Mouse (Mus musculus) neural tube, embryonic 12.5 days (tissue): ENCODE data around the gene Sgcg. TPM values are rescaled to one million over a fixed set of nuclear protein-coding genes. Genes with fewer than 3 reads are reported as not detected.

Experiments
- ATAC-seq: fragments of 200-750 bp; cut with Nextera tagmentation; 2 replicates; pipeline ENCODE4 v1.8.0; 2017; ENCODE audit warnings: low read depth, mild to moderate bottlenecking, moderate TSS enrichment, moderate library complexity; ENCODE audit not compliant: low FRiP score
- H3K27ac ChIP-seq: fragments of 300-500 bp; sonication (generic); 2 replicates; pipeline ENCODE4 v1.5.1; 2016
- H3K27me3 ChIP-seq: fragments of 300-500 bp; sonication (generic); replicated peaks from 2 replicates; pipeline ENCODE4 v1.6.1; 2016; ENCODE audit warnings: mild to moderate bottlenecking
- H3K36me3 ChIP-seq: fragments of 300-500 bp; sonication (generic); 2 replicates; pipeline ENCODE4 v1.6.1; 2016; ENCODE audit warnings: mild to moderate bottlenecking
- H3K4me1 ChIP-seq: fragments of 300-500 bp; sonication (generic); 2 replicates; pipeline ENCODE4 v1.6.1; 2016
- H3K4me2 ChIP-seq: fragments of 300-500 bp; sonication (generic); replicated peaks from 2 replicates; pipeline ENCODE4 v1.6.1; 2016; ENCODE audit warnings: mild to moderate bottlenecking
- H3K4me3 ChIP-seq: fragments of 300-500 bp; sonication (generic); 2 replicates; pipeline ENCODE4 v1.5.1; 2016
- H3K9ac ChIP-seq: fragments of 300-500 bp; sonication (generic); 2 replicates; pipeline ENCODE4 v1.6.1; 2016; ENCODE audit warnings: mild to moderate bottlenecking
- H3K9me3 ChIP-seq: fragments of 300-500 bp; sonication (generic); 2 replicates; pipeline ENCODE4 v1.6.1; 2016; ENCODE audit warnings: mild to moderate bottlenecking
- WGBS: fragments of 180-500 bp; shearing (Covaris S2); methylation state at CpG from one replicate; pipeline ENCODE4 v1.1.7; 2016; 5-methylcytosine and 5-hydroxymethylcytosine counted together
- polyA plus RNA-seq: library from polyadenylated mRNA; unstranded; fragments of >200 nt; fragmentation: Nextera tagmentation; extraction: Ambion mirVana; gene quantifications from 2 replicates; pipeline ENCODE4 v1.2.1, GENCODE M21; 2016

The Sgcg gene
- polyA plus RNA-seq, 1 experiment from 2014 or later: 1.3 TPM

- Histone ChIP-seq H3K9ac (no peak overlapping the region), H3K4me1 (no peaks in the 10 kb centered on the region), H3K4me2 (no peak overlapping the region), H3K9me3 (no peaks in the 10 kb centered on the region), H3K27ac (no peak overlapping the region), H3K4me3 (no peak overlapping the region), H3K36me3 (no peaks in the 10 kb centered on the region), H3K27me3 (no peaks in the 10 kb centered on the region)
- ATAC-seq: no peak
- 88% methylated on average over 5 of the region's 5 CpGs for WGBS
Measured at GRCm38 (mm10) chr14:61229763-61230162, 28.5 kb downstream of the Sgcg start.

GRCm38 (mm10) chr14:61226151-61226550 is 32.1 kb downstream of the Sgcg start:
- ATAC-seq: no peak
- no peak overlapping the region for H3K27ac ChIP-seq
- H3K4me2 ChIP-seq: no peak overlapping the region
- no peaks in the 10 kb centered on the region for H3K27me3 ChIP-seq
- 72% methylated on average over 1 of the region's 1 CpGs for WGBS
- H3K36me3 ChIP-seq: no peaks in the 10 kb centered on the region
- no peak overlapping the region for H3K4me3 ChIP-seq
- no peak overlapping the region for H3K9ac ChIP-seq
- H3K4me1 ChIP-seq: no peaks in the 10 kb centered on the region
- no peaks in the 10 kb centered on the region for H3K9me3 ChIP-seq

GRCm38 (mm10) chr14:61224387-61225077 is 33.8 kb downstream of the Sgcg start:
- H3K4me3 ChIP-seq: no peak overlapping the region
- ATAC-seq: no peak
- WGBS: 85% methylated on average over 5 of the region's 5 CpGs

GRCm38 (mm10) chr14:61223740-61224139 is 34.5 kb downstream of the Sgcg start:
- Histone ChIP-seq H3K4me3 (no peak overlapping the region), H3K4me2 (no peak overlapping the region), H3K27me3 (no peaks in the 10 kb centered on the region), H3K4me1 (no peaks in the 10 kb centered on the region), H3K9ac (no peak overlapping the region), H3K27ac (no peak overlapping the region), H3K9me3 (no peaks in the 10 kb centered on the region), H3K36me3 (no peaks in the 10 kb centered on the region)
- ATAC-seq: no peak
- WGBS: 81% methylated on average over 4 of the region's 4 CpGs

More at GRCm38 (mm10) chr14:61224387-61225077, 33.8 kb downstream of the Sgcg start:
- Histone ChIP-seq H3K4me2 (no peak overlapping the region), H3K4me1 (no peaks in the 10 kb centered on the region), H3K36me3 (no peaks in the 10 kb centered on the region), H3K9me3 (no peaks in the 10 kb centered on the region), H3K27me3 (no peaks in the 10 kb centered on the region), H3K9ac (no peak overlapping the region), H3K27ac (no peak overlapping the region)

- Histone ChIP-seq H3K4me3 (no peak overlapping the region), H3K9me3 (no peaks in the 10 kb centered on the region), H3K4me2 (no peak overlapping the region), H3K36me3 (no peaks in the 10 kb centered on the region), H3K9ac (no peak overlapping the region), H3K27ac (no peak overlapping the region), H3K27me3 (no peaks in the 10 kb centered on the region), H3K4me1 (no peaks in the 10 kb centered on the region)
- WGBS: 71% methylated on average over 6 of the region's 6 CpGs
- ATAC-seq: no peak
Measured at GRCm38 (mm10) chr14:61222506-61222905, 35.8 kb downstream of the Sgcg start.

- Histone ChIP-seq H3K36me3 (no peaks in the 10 kb centered on the region), H3K4me2 (no peak overlapping the region), H3K27me3 (no peaks in the 10 kb centered on the region), H3K27ac (no peak overlapping the region), H3K4me1 (no peaks in the 10 kb centered on the region), H3K4me3 (no peak overlapping the region), H3K9ac (no peak overlapping the region), H3K9me3 (no peaks in the 10 kb centered on the region)
- 83% methylated on average over 5 of the region's 5 CpGs for WGBS
- no peak for ATAC-seq
Measured at GRCm38 (mm10) chr14:61221166-61221565, 37.1 kb downstream of the Sgcg start.

GRCm38 (mm10) chr14:61211754-61212153 is 46.5 kb downstream of the Sgcg start:
- Histone ChIP-seq H3K27me3 (no peaks in the 10 kb centered on the region), H3K9ac (no peak overlapping the region), H3K4me1 (no peaks in the 10 kb centered on the region), H3K4me3 (no peak overlapping the region), H3K4me2 (no peak overlapping the region), H3K27ac (no peak overlapping the region), H3K9me3 (peaks cover 14% of the 10 kb centered on the region; the same call in 1 of the 2 replicates), H3K36me3 (peaks cover 68% of the 10 kb centered on the region)
- no peak for ATAC-seq
- 94% methylated on average over 6 of the region's 6 CpGs for WGBS

GRCm38 (mm10) chr14:61210111-61210510 is 48.2 kb downstream of the Sgcg start:
- Histone ChIP-seq H3K36me3 (peaks cover 84% of the 10 kb centered on the region), H3K9ac (no peak overlapping the region), H3K4me3 (no peak overlapping the region), H3K4me2 (no peak overlapping the region), H3K27ac (no peak overlapping the region), H3K4me1 (no peaks in the 10 kb centered on the region), H3K9me3 (peaks cover 19% of the 10 kb centered on the region; the same call in 1 of the 2 replicates), H3K27me3 (no peaks in the 10 kb centered on the region)
- ATAC-seq: no peak
- 93% methylated on average over 5 of the region's 5 CpGs for WGBS

- ATAC-seq: no peak
- H3K27ac ChIP-seq: no peak overlapping the region
- H3K9me3 ChIP-seq: no peaks in the 10 kb centered on the region
- no peaks in the 10 kb centered on the region for H3K4me1 ChIP-seq
- H3K4me3 ChIP-seq: no peak overlapping the region
- no peak overlapping the region for H3K9ac ChIP-seq
- H3K27me3 ChIP-seq: no peaks in the 10 kb centered on the region
- H3K4me2 ChIP-seq: no peak overlapping the region
- whole genome bisulfite sequencing: 60% methylated on average over 4 of the region's 4 CpGs
- peaks cover 55% of the 10 kb centered on the region for H3K36me3 ChIP-seq
Measured at GRCm38 (mm10) chr14:61194416-61194815, 63.9 kb downstream of the Sgcg start.

- WGBS: 89% methylated on average over 10 of the region's 10 CpGs
- Histone ChIP-seq H3K27ac (no peak overlapping the region), H3K9ac (no peak overlapping the region), H3K9me3 (no peaks in the 10 kb centered on the region), H3K4me3 (no peak overlapping the region), H3K27me3 (no peaks in the 10 kb centered on the region), H3K4me1 (no peaks in the 10 kb centered on the region), H3K4me2 (no peak overlapping the region), H3K36me3 (peaks cover 58% of the 10 kb centered on the region)
- no peak for ATAC-seq
Measured at GRCm38 (mm10) chr14:61192326-61192725, 66.0 kb downstream of the Sgcg start.

- Histone ChIP-seq H3K9ac (no peak overlapping the region), H3K4me3 (no peak overlapping the region), H3K27me3 (no peaks in the 10 kb centered on the region), H3K9me3 (no peaks in the 10 kb centered on the region), H3K4me1 (no peaks in the 10 kb centered on the region), H3K36me3 (peaks cover 56% of the 10 kb centered on the region), H3K27ac (no peak overlapping the region), H3K4me2 (no peak overlapping the region)
- 93% methylated on average over 7 of the region's 7 CpGs for WGBS
- ATAC-seq: no peak
Measured at GRCm38 (mm10) chr14:61191904-61192303, 66.4 kb downstream of the Sgcg start.

GRCm38 (mm10) chr14:61173229-61173628 is 85.1 kb downstream of the Sgcg start:
- under 1% methylated on average over 37 of the region's 37 CpGs for WGBS

More at GRCm38 (mm10) chr14:61173229-61173628, 85.1 kb downstream of the Sgcg start:
- H3K9ac ChIP-seq: peak overlapping the region; percentile 85
- H3K9me3 ChIP-seq: no peaks in the 10 kb centered on the region
- H3K4me1 ChIP-seq: peaks cover 10% of the 10 kb centered on the region; the same call in 1 of the 2 replicates
- no peaks in the 10 kb centered on the region for H3K27me3 ChIP-seq
- H3K4me2 ChIP-seq: peak overlapping the region; percentile 68
- peak overlapping the region; percentile 81 for H3K4me3 ChIP-seq
- peak; percentile 70 for ATAC-seq
- H3K36me3 ChIP-seq: no peaks in the 10 kb centered on the region
- H3K27ac ChIP-seq: peak overlapping the region; percentile 85
